Mouse (Mus musculus): ENCODE data around the gene Itga7. TPM values are rescaled to one million over a fixed set of nuclear protein-coding genes. Genes with fewer than 3 reads are reported as not detected.

Itga7 gene
- total RNA-seq, 2 experiments from 2014 or later = 13.5 TPM

DNA sequence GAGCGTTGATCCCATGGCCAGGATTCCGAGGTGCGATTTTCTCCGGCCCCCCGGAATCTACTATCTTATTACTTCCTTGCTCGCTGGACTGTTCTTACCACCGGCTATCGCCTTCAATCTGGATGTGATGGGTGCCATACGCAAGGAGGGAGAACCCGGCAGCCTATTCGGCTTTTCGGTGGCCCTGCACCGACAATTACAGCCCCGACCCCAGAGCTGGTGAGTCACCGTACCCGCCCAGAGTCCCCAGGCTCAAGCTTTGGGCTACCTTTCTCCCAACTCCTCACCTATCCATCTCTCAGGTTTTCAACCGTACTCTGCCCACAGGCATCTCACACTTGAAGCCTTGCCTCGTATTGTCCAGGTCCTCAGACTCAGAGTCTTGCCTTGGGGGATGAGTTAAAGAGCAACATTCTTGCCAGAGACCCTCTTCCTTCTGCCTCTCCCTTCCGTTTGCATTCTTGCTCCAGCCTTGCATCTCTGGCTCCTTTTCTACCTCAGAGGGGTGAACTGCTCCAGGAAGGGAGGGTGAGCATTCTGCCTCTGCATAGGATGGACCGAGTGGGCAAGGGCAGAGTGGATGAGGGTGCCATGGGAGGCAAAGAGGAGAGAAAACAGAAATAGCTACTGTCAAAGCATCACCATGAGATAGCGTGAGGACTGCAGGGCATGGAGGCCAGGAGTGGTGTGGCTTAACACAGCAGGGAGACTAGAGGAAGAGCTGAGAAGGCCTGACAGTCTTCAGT lies 531 bp downstream of the Itga7 start:
- no peak for DNase-seq (ENCODE audit: low spot score in 2 of 2)

DNA sequence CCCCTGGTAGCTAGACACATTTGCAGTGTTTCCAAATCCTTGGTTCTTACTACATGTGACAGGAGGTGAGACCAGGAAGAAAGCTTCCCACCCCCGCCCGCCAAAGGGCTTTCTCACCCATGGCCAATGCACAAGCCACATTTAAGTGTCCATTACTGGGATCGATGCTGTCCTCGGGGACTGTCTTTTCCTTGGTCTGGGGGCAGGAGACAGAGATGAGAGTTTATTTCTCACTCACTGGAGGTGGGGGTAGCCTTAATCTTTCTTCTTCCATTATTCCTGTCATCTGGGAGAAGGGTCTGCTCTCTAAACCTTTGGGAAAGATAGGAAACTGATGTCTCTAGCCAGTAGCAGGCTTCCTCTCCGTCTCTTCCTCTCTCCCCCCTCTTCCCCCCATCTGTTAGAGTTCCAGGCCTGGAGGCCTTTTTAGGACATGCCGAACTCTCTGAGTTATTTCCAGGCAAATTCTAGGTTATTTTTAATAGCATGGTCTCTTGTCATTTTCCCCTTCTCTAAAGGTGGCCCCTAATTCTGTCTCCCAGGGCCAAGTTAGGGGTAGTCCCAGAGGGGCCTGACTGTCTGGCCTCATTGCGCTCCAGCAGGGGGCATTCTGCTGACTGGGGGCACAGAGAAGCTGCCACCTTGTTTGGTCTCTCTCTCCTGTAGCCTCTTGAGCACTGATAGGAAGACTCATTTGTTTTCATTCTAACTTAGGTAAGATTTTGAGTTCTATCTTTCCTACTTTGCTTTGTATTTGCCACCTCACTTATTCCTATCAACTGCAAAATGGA lies 1.6 kb downstream of the Itga7 start:
- DNase-seq (ENCODE audit: low spot score in 2 of 2) = no peak

DNA sequence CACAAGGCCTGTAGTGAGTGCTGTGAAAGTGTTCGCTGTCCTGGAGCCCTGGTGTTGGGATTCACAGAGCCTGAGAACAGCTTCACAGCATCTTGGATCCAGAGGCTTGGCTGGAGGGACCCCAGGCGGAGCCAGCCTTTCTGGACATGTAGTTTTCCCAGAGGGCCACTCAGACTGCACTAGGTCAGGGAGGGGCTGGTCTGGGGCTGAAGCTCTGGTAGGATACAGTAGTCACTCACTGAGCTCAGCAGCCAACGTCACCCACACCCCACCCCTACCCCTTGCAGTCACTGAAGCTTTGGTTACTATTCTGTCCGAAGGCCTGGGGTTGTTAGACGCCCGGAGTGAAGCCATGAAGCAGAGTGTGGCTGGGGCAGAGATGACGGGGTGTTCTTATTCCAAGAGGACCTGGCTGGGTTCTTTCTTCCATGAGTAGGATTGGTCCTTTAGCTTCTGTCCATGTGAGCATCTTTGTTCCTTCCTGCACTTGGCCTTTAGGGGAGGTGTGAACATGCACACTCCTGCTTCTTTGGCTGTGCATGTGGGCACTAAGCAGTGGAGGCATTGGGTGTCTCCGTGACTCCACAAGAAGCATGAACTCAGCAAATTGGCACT lies 2.3 kb downstream of the Itga7 start:
- DNase-seq (ENCODE audit: low spot score in 2 of 2) = no peak

DNA sequence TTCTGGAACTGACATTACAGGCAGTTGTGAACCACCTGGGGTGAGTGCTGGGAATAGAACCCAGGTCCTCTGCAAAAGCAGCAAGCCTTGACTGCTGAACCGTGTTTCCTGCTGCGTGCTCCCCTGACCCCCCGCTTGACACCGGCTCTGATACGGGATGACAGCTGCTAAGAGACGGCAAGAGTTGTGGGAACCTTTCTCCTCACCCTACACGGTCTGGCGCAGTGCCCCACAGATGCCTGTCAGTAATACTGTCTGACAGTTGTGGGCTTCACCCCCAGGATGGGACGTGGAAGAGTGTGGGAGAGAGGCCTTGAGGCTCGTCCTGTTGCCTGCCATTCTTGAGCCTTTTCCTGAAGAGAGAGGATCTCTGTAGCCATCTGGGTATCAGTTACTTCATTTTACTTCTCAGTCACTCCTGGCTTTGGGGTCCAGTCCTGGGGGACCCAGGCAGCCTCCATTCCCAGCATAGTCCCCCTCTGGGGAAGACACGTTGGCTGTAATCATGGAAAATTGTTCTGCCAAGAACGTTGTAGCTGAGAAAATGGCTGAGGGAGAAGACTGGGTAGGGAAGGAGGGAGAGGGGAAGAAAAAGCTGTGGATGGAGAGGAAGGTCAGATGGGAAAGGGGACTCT lies 4.3 kb downstream of the Itga7 start:
- DNase-seq (ENCODE audit: low spot score in 2 of 2) = no peak

DNA sequence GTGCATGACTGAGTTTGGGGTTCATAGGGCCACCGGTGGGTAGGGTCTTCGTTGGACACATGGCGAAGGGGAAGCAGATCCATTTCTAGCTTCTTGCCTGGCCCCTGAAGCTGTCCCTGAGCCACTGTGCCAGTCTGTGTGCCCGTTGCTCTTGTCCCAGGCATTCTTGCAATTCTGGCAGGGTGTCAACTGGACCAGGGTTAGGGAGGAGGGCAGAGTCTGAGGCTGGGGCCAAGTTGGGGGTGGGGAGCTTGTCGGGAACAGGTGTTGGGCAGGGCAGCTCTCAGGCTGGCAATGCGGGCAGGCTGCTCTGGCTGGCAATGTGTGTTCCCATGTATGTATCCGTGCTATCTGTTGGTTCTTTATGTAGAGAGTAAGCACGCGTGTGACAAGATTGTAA lies 4.8 kb downstream of the Itga7 start:
- DNase-seq (ENCODE audit: low spot score in 2 of 2) = no peak

DNA sequence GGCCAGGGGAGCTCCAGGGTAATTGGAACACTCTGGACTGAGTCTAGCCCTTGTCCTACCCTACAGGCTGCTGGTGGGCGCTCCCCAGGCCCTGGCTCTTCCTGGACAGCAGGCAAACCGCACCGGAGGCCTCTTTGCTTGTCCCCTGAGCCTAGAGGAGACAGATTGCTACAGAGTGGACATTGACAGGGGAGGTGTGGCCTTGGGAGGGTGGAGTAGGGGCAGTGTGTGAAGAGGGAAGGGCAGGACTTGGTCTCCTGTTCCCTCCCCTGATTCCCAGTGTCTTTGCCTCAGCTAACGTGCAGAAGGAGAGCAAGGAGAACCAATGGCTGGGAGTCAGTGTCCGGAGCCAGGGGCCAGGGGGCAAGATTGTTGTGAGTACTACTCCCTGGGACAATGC lies 5.4 kb downstream of the Itga7 start:
- DNase-seq (ENCODE audit: low spot score in 2 of 2) = no peak

DNA sequence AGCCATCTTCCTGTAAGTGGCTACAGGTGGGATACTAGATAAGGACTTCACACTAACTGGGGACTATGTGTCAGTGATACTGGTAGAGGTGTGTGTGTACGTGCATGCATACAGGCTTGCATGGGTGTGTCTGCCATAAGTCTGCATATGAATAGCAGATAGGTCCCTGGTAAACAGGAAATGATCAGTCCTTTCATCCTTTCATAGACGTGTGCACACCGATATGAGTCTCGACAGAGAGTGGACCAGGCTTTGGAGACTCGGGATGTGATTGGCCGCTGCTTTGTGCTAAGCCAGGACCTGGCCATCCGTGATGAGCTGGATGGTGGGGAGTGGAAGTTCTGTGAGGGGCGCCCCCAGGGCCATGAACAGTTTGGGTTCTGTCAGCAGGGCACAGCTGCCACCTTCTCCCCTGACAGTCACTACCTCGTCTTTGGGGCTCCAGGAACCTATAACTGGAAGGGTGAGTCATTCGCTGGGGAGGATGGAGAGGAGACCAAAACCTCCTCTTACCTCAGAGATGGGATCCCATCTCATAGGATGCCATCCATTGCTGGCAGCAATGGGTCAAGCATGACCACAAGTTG lies 7.0 kb downstream of the Itga7 start:
- DNase-seq (ENCODE audit: low spot score in 2 of 2) = no peak

DNA sequence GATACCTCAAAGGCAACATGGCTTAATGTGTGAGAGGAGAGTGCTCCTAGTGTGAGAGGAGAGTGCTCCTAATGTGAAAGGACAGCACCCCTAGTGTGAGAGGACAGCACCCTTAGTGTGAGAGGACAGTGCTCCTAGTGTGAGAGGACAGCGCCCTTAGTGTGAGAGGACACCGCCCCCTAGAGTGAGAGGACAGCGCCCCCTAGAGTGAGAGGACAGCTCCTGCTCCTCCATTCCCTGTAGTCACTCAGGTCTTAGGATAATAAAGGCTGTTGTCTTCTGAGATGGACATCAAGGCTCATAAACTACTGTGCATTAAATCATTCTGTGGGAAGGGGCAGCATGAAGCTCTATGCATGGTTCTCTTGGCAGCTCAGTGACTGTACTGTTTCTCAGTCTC lies 12.1 kb downstream of the Itga7 start:
- no peak for DNase-seq (ENCODE audit: low spot score in 2 of 2)

DNA sequence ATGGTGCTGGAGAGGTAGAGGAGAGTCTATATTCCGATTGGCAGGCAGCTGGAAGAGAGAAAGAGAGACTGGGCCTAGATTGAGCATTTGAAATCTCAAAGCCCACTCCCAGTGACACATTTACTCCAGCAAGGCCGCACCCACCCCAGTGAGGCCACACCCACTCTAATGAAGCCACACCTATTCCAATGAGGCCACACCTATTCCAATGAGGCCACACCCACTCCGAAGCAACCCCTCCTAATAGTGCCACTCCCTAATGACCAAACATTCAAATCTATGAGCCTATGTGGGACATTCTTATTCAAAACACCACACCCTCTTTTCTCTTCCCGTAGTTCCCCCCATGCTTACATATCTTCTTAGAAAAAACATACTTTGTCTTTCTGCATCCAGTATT lies 13.9 kb downstream of the Itga7 start:
- DNase-seq (ENCODE audit: low spot score in 2 of 2) = no peak

DNA sequence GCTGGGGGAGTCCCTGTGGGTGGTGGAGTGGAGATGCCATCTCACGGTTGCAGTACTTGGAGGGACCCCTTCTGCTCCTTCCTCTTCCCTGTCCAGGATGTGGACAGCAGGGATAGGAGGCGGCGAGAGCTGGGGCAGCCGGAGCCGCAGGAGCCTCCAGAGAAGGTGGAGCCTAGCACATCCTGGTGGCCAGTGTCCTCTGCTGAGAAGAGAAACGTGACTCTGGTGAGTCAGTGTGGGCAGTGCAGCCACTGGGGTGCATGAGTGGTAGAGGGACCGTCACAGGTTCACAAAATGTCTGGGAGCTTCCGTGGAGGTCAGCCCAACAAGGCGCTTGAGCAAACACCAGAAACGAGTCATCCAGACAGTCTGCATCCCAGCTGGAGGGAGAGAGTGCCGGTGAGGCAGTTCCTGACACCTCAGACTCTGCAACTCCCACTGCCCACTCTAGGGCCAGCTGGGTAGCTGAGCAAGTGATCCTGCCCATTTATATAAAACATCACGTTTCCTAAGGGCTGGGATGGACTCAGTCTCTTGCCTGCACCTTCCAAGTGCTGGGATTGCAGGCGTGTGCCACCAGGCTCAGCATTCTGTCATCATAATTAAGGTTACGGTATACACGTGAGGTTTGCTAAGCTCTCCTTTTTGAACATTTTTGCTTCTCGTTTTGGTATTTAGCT lies 16.7 kb downstream of the Itga7 start:
- no peak for DNase-seq (ENCODE audit: low spot score in 2 of 2)

DNA sequence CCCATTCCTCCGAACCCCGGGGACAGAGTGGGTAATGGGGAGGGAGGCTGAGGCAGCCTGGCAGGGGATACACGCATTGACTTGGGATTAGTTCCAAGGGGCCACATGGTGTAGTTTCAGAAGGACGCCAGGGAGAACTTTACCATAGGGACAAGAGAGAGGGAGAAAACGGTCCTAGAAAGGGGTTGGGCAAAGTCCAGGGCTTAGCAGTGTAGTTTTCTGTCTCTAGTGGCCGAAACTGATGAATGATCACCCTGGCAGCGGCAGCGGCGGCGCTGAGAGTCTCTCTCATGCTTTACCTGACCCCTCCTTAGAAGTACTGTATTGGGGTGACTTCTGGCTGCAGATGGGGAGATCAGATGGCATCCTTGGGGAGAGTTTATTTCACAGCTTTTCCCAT lies 24.7 kb downstream of the Itga7 start:
- DNase-seq (ENCODE audit: low spot score in 2 of 2) = no peak

DNA sequence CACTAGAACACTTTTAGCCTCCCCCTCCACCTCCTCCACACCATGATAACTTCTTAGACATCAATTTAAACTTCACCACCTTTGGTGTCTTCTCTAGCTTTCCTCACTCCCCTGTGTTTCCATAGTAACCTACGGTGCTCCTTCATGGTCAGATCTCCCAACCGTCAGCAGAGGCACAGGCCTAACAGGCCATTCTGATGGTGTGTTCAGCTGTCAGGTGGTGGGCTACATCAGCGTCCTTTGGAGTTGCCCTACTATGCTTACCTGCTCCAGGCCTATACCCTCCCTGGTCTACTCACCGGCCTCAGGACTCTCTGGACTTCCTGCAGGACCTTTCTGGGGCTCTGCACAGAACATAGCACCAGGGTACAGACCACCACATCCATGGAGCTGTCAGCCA lies 26.5 kb downstream of the Itga7 start:
- DNase-seq (ENCODE audit: low spot score in 2 of 2) = no peak

DNA sequence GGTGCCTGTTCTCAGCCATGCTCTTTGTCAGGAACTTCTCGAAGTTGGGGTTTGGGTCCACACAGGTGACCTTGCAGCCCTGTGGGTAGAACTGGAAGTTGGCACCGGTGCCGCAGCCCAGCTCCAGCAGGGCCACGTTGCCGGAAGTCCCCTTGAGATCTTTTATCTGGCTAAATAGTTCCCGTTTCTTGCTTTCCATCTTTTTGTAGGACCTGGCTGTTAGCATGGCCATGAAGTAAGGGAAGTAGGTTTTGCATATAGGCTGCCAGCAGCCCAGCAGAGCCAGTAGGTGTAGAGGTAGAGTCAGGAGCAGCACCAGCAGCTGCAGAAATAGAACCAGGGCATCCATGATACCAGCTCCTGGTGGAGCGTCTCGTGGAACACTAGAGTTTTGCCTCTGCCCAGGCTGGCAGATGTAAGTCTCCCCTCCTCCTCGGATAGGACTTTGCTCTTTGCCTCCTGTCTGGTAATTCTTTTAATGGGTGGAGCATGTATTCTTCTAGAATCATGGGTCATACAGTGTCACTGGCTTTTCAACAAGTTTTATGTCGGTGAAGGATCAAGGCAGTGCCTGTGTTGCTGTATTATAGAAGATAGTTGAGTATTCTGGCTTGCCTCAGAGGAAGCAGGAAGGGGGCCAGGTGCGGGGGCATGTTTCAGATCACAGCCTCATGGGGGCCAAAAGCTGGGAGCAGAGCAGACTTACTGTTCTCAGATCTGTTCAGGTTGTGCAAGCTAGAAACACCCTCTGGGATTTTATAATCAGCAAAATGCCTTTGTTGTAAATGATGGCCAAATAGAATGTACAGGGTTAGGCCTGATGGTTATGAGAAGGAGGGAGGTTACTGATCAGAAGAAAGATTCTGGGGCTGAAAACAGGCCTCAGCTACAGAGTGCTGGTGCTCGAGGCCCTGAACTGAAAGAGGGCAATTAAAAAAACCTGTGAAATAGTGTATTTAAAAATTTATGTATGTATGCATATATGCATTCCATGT lies 27.3 kb downstream of the Itga7 start, which contains the start of gene Mettl7b:
Gene Mettl7b, minus strand, starts transcription at position 399 of the 995 bp plus-strand sequence.
- no peak for DNase-seq (ENCODE audit: low spot score in 2 of 2)

DNA sequence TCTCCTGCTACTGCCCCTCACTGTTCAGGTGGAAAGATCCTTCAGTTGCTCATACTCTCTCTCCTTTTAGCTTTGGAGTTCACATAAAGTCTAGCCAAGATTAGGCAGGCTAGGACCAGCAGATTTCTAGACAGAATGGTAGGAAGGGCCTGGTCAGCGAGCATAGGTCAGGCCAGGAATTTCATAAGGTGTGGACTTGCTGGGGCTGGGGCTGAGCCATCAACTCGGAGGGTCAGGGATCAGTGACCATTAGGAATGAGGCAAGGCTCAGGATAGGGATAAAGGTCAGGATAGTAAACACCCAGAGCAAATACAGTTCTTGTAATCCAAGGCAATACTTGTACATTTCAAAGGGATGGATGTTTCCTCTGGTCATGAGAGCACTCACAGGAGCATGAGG lies 31.3 kb downstream of the Itga7 start:
- no peak for DNase-seq (ENCODE audit: low spot score in 2 of 2)

DNA sequence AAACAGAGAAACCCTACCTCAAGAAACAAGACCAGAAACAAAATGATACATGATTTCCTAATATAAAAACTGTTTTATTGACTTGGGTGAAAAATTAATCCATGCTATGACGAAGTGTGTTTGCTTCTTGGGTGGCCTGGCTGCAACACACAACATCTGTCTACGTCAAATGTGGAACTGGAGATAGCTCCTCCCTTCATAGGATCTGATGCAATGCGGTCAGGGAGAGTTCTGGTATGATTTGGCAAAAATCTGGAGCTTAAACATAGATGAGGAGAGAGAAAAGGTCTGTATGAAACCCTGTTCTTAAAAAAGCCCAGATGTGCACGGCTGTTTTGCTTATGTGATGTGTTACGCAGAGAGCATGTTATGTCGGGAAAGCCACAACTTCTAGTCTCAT lies 32.3 kb downstream of the Itga7 start:
- DNase-seq (ENCODE audit: low spot score in 2 of 2) = no peak

DNA sequence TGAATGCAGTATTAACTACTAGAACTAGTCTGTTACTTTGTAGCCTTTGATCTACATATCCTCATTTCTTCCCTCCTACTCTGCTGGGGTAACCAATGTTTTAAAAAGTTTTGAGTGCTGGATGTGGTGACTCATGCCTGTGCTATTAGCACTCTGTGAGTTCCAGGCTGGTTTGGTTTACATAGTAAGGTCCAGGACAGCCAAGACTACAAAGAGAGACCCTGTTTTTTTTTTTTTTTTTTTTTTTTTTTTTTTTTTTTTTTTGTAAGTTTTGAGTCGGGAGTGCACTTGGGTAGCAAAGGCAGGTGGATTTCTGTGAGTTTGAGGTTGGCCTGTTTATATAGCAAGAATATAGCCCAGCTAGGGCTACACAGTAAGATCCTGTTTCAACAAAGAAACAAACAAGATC lies 34.7 kb downstream of the Itga7 start:
- no peak for DNase-seq (ENCODE audit: low spot score in 2 of 2)

DNA sequence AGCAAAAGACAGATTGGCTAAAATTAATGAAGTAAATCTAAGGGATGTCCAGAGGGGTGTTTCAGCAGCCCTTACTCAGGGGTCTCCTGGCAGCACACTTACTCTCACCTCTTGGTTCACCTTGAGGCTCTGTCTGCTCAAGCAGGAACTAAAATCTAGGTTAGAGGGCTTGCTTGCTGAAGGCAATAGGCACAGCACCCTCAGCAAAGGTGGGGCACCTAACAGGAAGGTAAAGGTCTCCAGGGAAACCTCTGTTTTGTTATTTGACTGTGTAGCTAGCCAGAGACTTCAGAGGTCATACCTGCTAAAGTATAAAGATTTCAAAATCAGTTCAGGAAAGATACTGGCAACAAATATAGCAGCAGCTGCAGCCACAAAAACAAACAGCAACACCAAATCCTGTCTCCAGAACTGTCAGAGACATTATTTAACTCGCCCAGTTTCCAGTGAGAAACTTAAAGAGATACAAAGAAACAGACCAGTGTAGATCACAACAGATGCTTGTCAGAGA lies 37.2 kb downstream of the Itga7 start:
- DNase-seq (ENCODE audit: low spot score in 2 of 2) = no peak

DNA sequence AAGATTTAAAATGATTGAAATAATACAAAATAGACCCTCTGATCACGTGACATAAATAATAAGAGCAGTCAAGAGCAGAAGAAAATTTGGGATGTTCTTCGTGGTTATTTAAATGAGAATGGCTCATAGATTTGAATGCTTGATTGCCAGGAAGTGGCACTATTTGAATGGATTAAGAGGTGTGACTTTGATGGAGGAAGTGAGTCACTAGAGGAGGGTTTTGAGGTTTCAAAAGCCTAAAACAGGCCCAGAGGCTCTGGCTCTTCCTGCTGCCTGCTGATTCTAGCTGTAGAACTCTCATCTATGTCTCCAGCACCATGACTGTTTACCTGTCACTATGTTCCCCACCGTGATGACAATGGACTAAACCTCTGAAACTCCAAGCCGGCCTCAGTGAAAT lies 39.2 kb downstream of the Itga7 start:
- DNase-seq (ENCODE audit: low spot score in 2 of 2) = no peak

DNA sequence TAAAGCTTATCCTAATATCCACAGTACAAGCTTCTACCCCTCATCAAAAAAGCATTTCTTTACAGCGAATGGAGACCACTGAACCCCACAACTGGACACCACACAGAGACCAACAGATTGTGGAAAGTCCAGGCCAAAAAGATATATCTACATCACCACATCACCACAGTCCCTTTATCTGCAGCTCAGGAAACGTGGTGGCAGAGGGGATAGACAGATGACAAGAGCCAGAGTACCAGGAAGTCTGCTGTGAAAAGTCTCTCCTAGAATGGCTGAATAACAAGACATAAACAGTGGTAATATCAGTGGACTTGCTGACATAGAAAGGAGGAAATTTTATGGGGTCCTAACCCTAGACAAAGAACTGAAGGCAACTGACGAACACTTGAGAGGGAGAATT lies 42.8 kb downstream of the Itga7 start:
- no peak for DNase-seq (ENCODE audit: low spot score in 2 of 2)
